9 mouse cellular contexts compared by ENCODE assay signal in genomic region chr2:59541121-59541887, GRCm38 (mm10). TPM values are rescaled to one million over a fixed set of nuclear protein-coding genes. Genes with fewer than 3 reads are reported as not detected.
DNase-seq lines count a peak whose midpoint lies in the region; ATAC-seq lines count a peak whose summit lies in the region.
"Had no signal": no experiment of that assay in that cellular context is flagged by ENCODE, and none has a peak within 500 bp of the region (broad histone marks: within the 10 kb centered on the region; RNA-seq: fewer than 3 reads in every experiment).

No protein-coding gene starts in this region.

- ATAC-seq in activated CD4-positive, CD25-positive, alpha-beta regulatory T cell, adult 4 months: peak; percentile 91
- ATAC-seq in monocyte, adult 5-6 weeks (replicated peaks; ENCODE audit: insufficient number of reproducible peaks, low FRiP score, low TSS enrichment, poor library complexity, severe bottlenecking): peak; percentile 73

- H3K27me3 ChIP-seq in splenic B cell, adult 2 months (ENCODE audit: control insufficient read depth, insufficient read depth, low read length, poor library complexity, severe bottlenecking): no peaks in the 10 kb centered on the region
- H3K27me3 ChIP-seq: embryonic facial prominence, embryonic 12.5 days had no signal

- intact Hi-C loops in left cerebral cortex, postnatal 4 days (cut with DNase I): loop anchor here (5.0 kb wide), 1 partner anchor 206 kb away; no protein-coding TSS in a partner anchor

- H3K36me3 ChIP-seq in splenic B cell, adult 2 months (ENCODE audit: control insufficient read depth, insufficient read depth, low read length, poor library complexity, severe bottlenecking): no peaks in the 10 kb centered on the region
- H3K36me3 ChIP-seq: embryonic facial prominence, embryonic 12.5 days had no signal

- DNase-seq in 3134 (ENCODE audit: extremely low read depth, insufficient read length, low spot score): peak; percentile 30
- peak; percentile 69 to 82 for DNase-seq in cerebellum, postnatal 4 days (ENCODE audit: low spot score in 2 of 2)
- DNase-seq in gastrocnemius, adult 8-10 months (ENCODE audit: low spot score in 2 of 2): peak; percentile 20 to 34
- DNase-seq in kidney, adult 18-20 months: peak; percentile 73
- peak; percentile 84 for DNase-seq in left cerebral cortex, postnatal 4 days
- peak; percentile 80 for DNase-seq in splenic B cell, adult 2 months (ENCODE audit: low read depth, low spot score)

RNA-seq across cellular contexts. Expression of gene Dapl1, which starts 56.9 kb away (rescaled TPM):
- 10 to 100 TPM; 11.2 to 20.6 TPM for polyA plus RNA-seq in activated CD4-positive, CD25-positive, alpha-beta regulatory T cell, adult 4 months (2017; shearing (Covaris generic))
- total RNA-seq in gastrocnemius, adult 8-10 months (2022): not detected
- under 1 TPM in 1 of 2 experiments, not detected in 1; 0.74 TPM for total RNA-seq in left cerebral cortex, postnatal 4 days (2021)
- 1.6 TPM in 1 of 3 replicates, not detected in the others for total RNA-seq in monocyte, adult 5-6 weeks (2017)

Comparison
In these comparisons a context has a peak if more than half of its experiments do, and no peak if none do; other contexts are left out.
1. Peak in every context shown above with its lines: DNase-seq and ATAC-seq.
2. DNase-seq: peak in every context shown above with its lines; median percentile 84 in left cerebral cortex, postnatal 4 days; 80 in splenic B cell, adult 2 months; 76 in cerebellum, postnatal 4 days; 73 in kidney, adult 18-20 months; 30 in 3134; 27 in gastrocnemius, adult 8-10 months.